Mouse (Mus musculus): ENCODE measurements around the gene Rpl13.
A peak's percentile ranks its signal among the peaks of the same experiment; 100 is the strongest.

Gene Rpl13

DNA sequence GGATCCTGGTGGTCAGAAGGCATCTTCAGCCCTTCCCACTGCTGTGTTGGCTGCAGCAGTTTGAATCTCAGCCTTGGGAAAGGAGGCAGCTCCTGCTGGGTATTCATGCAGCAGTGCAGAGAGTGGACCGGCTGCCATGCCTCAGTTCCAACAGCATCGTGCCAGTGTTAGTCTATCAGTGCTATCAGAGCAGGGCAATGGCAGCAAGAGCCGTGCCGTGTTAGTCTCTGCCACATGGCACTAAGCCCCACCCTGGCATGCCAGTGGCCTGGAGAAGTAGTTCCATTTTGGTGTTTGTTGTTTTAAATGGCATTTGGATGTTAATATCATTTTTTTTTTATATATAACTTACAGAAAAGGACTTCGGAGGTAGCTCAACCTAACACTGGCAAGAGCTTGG is 6.8 kb downstream of the Rpl13 start:
- DNase-seq, result no peak

DNA sequence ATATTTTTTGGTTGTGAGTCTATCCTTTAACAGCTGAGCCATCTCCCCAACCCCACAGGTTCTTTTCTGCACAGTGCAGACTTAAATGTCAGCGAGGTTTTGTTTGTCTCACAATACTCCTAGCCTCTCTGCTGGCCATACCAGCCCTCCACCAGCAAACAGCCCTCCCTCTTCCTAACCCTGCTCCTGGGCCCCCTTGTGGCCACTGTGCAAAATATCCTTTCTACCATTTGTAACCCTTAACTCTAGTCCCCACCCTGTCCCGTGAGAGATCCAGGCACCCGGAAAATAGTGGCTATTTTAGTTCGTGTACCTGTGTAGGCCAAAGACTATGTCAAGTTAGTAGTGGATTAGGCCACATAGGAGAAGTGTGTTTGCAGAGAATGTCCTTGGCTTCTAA is 8.5 kb downstream of the Rpl13 start:
- DNase-seq, result peak; percentile 73

DNA sequence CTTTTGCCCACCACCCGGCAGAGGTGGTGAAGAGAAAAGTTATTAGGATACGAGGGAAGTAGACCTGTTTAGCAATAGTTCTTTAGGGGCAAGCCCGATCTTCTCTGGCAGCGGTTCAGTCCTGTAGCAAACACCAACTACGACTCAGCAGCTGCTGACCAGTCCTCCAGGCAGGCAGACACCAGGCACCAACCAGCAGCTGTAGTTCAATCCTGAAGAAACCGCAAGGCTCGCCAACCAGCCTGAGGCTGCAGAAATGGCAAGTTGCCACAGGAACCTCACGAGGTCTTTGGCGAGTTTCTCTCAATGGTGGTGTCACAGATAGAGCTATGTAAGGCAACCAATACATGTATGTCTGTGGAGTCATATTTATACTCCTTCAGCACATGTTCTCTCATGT is 10.7 kb downstream of the Rpl13 start:
- DNase-seq, result no peak

DNA sequence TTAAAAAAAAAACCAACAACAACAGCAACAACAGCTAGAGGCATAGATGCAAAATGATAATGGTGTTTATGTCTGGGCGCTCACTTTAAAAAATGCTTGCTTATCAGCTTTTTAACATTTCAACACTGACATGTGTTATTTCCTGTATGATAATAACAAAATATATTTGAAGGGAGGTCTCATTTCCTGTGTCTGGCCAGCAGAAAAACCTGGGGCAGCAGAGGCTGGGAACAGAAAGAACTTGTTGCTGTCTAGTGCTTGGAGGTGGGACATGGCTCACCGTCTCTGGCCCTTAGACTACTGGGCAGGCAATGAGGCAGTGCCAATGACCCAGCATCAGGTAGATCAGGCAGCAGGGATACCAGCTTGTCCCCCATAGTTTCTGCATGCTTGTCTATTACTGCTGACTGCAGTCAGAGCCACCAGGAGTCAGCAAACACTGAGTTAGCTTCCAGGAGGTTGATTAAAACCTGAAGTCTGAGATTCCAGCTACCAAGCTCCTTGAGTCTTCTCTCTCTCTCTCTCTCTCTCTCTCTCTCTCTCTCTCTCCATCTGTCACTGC is 11.8 kb downstream of the Rpl13 start:
- DNase-seq, result no peak

DNA sequence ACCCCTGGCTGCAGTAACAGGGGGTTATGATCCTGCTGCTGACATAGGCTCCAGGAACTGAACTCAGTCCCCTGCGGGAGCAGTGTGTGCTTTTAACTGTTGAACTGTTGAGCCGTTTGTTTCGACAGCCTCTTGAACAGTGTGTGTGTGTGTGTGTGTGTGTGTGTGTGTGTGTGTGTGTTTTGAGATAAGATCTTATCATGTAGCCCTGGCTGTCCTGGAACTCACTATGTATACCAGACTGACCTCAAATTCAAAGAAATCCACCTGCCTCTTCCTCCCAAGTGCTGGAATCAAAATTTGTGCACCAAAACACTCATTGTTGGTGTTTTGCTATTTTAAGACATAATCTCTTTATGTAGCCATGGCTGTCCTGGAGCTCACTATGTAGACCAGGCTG is 12.5 kb downstream of the Rpl13 start:
- DNase-seq, result no peak

DNA sequence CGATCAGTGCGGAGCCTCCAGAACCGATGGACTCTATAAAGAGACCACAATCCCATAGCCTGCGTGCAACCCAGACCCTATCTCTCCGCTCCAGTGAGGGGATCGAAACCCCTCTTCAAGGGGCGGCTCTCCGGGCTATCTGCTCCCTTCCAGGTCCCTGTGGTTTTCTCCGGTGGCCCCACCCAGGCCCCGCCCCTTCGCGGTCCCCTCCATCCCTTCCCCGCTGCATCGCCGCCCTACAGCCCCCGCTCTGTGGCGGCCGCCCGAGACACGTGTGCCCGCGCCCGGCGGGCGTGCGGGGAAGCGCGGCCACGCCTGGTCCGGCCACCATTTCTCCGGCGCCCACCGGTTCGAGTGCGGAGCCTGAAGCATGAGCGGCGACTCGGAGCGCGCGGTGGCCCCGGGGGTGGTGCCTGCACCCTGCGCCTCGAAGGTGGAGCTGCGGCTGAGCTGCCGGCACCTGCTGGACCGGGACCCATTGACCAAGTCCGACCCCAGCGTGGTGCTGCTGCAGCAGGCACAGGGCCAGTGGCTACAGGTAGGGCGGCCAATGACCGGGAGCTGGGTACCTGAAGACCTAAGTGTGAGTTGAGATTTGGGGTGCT is 15.1 kb downstream of the Rpl13 start, which contains the start of gene Cpne7:
Gene Cpne7, plus strand, starts transcription at position 248 of the 605 bp plus-strand sequence.
- DNase-seq, result peak; percentile 52

DNA sequence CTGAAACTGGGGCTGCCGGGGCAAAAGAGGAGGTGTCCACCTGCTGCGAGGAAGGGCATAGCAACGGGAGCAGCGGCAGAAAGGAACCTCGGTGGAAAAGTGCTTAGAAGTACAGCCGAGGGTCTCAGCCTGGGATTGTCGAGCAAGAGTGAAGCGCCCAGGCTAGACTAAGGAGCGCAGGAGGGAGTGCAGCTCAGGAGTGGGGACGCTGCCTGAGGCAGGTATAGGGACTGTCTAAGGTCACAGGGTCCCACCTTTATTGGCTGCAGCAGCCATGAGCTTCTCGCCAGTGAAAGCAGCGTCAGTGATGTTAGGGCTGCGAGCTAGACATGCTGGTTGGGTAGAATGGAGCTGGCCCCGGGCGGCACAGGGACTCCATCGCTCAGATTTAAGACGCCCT is 15.6 kb downstream of the Rpl13 start:
- no peak for DNase-seq

DNA sequence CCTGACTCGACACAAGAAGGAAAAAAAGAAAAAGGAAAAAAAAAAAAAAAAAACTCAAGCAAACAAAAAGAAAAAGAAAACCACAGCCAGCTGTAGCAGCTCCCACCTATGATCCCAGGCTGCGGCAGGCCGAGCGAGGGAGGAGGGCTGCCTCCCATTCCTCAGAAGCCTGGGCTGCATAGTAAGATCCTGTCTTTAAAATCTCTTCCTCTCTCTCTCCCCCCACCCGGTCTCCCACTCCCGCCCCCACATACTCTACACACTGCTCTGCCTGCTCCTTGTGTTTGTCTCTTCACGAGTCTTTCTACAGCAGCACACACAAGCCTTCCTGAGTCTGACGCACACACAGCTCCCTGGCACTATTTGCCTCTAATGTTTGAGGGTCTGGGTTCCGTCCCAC is 19.9 kb downstream of the Rpl13 start:
- DNase-seq, result no peak

DNA sequence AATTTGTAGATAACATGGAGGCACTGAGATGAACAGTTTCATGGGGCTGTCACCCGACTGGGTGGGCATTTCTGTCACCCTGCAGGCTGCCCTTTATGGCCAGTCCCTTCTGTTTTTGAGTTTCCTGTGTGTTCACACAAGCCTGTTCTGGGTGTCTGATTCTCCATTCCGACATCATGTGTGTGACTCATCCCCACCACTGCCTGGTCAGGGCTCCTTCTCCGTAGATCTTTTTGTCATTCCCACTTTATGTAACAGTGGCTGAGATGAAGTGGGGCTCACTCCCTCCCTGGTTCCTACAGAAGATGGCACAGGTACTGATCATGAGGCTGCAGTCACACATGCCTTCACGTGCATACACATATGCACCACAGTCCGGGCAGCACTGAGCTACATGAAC is 20.5 kb downstream of the Rpl13 start:
- no peak for DNase-seq

DNA sequence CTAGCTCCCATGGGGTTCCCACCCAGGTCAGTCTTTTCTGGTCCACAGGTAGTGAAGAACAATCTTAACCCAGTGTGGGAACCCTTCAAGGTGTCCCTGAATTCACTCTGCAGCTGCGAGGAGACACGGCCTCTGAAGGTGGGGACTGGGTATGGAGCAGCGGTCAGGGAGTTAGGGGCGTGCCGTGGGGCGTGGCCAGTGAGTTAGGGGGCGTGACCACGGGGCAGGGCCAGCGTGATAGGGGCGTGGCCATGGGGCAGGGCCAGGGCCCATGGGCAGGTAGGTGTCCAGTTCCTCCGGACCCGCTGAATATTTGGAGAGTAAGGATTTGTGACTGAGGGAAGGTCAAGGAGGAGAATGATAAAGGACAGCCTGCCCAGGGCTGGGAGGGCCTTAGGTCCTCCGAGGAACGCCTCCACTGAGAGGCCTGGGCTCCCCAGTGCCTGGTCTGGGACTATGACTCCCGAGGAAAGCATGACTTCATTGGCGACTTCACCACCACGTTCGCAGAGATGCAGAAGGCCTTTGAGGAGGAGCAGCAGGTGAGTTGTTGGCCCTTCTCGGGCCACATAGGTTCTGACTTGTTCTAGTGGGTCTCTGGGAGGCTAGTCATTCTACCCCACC is 24.2 kb downstream of the Rpl13 start:
- DNase-seq, result peak; percentile 68

DNA sequence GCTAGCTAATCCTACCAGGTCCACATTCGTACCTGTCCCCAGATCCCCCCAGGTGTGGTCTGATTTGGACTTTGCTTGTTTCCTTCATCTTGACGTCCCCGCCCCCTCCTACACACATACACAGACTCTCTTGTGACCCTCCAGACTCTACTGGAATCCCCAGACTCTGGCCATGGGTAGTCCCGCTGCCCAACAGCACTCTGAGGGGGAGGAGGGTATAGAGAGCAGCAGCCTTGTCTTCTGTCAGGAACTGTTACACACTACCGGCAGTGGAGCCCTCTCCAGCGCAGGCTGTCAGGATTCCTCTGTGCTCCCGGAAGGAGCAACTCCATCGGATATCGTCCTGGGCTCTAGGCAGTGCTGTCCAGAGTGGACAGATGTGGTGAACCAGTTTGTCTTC is 28.9 kb downstream of the Rpl13 start:
- no peak for DNase-seq

DNA sequence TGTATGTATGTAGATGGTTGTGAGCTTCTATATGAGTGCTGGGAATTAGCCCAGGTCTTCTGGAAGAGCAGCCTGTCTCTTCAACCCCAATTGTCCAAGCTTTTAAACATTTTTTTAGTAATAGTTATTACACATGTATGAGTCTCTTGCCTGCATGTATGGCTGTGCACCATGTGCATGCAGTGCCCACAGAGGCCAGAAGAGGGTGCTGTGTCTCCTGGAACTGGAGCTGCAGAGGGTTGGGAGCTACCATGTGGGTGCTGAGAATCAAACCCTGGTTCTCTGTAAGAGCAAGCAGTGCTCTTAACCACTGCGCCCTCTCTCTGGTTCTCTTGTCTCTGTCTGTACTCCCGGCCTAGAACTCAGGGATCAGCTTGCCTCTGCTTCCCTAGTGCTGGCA is 30.8 kb downstream of the Rpl13 start:
- DNase-seq, result no peak

DNA sequence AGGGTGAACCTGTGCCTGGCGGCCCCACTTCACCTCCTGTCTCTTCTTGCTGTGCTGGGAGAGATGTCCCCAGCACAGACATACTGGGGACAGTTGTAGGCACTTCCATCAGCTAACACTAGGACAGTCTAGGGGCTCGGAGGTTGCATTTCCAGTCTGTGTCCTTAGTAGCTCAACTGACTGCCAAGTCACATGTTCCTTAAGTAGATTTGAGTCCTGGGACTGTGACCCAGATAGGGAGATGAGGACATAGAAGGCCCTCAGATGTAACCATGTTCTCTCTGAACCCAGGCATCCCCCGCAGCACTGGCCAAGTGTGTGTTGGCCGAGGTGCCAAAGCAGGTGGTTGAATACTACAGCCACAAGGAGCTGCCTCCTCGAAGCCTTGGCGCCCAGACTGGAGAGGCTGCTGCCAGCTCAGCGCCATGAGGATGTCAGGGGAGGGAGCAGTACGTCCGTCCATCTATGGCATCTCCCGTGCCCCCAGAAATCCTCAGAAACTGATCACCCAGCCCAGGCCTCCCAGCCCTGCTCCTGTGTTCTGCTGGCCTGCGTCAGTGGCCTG is 32.1 kb downstream of the Rpl13 start:
- no peak for DNase-seq

DNA sequence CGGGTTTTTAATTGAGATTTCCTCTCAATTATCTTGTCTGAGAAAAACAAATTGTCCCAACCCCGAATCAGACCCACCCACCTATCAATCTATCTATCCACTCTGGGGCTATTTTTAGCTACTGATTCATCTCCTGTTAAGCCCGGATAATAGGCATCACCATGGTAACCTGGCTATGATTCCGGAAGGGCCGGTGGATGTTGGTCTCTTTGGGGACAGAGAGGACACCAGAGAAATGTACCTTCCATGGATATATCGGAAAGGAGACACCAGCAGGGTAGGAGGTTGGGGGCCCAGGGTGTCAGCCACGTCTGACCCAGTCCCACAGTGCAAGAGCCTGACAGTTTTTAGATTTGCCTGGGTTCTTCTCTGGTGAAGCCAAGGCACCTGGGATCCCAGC is 33.3 kb downstream of the Rpl13 start:
- DNase-seq, result peak; percentile 60

DNA sequence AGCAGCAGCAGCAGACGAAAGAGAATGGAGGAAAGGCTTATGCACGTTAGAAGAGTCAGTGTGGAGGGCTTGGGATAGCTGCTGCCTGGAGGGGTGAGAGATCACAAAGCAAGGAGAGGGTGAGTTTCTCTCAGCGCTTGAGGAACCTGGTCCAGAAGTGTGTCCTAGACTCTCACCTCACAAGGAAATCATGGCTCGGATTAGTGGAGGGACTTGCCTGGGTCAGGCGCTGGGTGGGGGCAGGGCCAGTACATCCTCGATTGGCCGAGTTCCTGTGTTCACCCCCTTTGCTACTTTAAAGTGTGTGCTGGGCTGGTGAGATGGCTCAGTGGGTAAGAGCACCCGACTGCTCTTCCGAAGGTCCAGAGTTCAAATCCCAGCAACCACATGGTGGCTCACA is 33.7 kb downstream of the Rpl13 start:
- DNase-seq, result no peak

DNA sequence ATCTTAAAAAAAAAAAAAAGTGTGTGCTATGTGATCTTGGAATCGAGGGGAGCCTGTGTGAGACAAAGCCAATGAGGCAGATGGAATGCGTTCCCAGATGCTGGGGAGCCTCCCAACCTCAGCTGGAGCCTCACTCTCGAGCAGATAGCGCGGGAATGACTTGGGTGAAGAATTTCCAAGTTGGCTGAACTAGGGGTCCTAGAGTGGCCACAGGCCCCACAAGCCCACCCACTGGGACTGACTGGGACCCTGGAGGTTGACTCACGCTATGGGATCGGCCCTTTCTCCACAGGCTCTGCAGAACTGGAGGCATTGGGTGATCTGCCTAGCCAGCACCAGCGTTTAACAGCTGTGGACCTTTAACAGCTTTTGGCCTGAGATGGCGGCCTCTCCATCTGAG is 34.1 kb downstream of the Rpl13 start:
- DNase-seq, result no peak

DNA sequence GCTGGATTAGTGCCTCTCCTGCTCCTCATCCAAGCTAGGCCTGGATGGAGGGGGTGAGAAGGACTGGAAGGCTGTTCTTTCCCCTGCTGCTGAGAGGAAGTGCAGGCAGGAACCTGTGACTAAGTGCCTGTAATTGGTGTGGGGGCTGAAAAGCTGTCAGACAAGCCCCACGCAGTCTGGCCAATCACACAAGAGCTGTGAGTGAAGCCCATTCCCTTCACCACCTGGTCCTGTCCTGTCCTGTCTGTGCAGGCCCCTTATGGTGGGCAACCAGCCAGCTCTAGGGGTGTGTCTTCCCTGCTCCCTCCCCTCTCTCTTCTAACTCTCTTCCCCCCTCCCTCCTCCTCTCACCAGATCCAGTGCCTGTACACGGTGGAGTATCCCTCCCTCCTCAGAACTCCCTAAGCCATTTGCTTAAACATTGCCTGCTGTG is 35.5 kb downstream of the Rpl13 start:
- DNase-seq, result peak; percentile 71

DNA sequence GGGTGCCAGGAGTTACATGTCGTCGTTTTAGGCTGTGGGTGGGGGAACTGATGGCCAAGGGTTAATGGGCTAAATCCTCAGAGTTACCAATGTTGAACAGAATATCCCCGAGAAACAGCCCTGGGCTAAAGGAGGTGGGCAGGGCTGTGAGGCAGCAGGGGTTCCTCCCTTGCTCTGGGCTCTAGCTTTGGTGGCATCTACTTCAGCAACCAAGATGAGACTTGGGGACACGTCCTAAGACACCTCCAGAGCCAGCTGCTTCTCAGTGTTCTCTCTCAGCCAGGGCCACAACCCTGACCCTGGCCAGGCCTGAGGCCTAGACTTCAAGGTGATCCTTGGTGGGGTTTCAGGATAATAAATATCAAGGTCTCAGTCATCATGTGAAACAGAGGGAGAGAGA is 36.6 kb downstream of the Rpl13 start:
- no peak for DNase-seq

DNA sequence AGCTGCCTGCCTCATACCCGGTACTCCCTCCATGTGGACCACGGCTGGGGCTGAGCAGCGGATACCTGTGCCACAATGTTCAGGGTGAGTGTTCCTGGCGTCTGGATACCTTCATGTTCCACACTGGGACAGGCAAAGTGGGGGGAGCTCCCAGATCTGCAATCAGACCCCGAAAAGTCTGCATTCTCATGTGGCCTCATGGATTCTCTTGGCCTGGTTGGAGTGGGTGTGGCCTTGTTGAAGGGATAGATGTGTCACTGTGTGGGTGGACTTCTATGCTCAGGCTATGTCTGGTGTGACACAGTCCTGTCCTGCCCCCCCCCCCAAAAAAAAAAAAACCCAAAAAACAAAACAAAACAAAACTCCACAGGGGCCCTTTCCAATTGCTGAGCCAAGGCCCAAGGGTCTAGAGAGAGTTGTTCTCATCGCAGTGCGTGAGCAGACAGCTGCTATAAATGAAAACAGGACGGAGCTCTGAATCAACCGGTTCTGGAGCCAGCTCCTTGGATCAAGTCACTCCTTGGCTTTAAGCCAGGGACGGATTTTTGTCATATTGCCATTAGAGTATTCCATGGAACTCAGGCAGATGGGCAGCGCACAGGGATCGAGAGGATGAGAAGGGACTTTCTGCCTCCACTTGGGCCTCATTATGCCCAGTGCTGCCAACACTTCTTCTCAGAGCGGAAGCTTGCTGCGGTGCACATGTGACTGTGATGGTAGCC is 39.8 kb downstream of the Rpl13 start:
- DNase-seq, result no peak

DNA sequence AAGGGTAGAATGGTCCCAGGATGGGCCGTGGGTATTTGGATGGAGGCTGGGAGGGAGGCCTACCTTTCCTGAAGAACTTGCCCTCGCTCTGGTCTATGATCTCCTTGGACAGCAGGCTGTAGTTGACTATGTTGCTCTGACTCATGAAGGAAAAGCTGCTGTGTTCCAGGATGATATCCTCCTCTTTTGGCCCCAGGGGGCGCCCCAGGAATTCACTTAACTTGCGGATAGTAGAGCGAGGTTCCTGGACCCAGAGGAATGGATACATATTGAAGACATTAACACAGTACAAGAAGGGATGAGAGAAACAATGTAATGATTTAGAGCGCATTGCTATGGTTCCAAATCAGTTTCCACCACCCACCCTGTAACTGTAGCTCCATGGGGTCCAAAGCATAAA is 43.1 kb downstream of the Rpl13 start:
- DNase-seq, result peak; percentile 80

DNA sequence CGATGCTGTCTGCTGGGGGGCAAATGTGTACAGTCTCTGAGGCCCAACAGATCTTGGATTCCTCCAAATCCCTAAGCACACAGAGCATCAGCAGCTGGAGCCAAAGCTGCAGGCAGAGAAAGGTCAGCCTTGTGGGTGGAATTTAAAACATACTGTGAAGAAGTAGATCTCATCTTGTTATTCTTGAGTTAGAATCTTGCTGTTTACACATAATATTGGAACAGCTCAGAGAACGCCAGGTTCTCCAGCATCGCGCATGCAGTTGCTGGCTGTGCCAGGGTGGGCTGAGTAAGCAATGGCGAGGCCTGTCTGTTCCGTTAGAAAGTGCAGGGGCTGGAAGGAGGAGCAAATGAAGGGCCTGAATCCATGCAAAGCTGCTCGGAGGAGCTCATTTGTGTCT is 44.2 kb downstream of the Rpl13 start:
- no peak for DNase-seq

DNA sequence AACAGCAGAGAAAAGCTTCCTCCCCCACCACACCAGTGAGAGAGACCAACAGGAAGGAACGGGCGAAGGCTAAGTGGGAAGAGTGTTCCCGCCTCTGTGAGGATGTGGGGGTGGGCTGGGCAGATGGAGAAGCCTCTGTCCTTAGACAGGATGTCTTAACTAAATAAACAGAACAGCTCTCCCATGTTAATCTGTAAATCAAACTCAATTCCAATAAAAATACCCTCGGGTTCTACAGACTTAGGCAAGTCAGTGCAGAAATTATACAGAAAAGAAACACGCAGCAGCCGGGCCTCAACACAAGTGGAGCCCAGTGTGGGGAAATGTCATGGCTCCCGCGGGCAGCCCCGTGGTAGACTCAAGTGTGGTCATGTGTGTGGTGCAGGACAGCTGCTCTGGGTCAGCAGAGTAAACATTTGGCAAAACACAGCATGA is 48.6 kb downstream of the Rpl13 start:
- no peak for DNase-seq

All from embryo, embryonic 11 days (tissue).